In genomic region chr6:126823087-126823486, GRCm38 (mm10) we compare ENCODE assay signal across 25 mouse cellular contexts. TPM values are rescaled to one million over a fixed set of nuclear protein-coding genes. Genes with fewer than 3 reads are reported as not detected.
A peak's percentile ranks its signal among the peaks of the same experiment; 100 is the strongest.
DNase-seq lines count a peak whose midpoint lies in the region; ATAC-seq lines count a peak whose summit lies in the region.
"Had no signal": no experiment of that assay in that cellular context is flagged by ENCODE, and none has a peak within 500 bp of the region (broad histone marks: within the 10 kb centered on the region; RNA-seq: fewer than 3 reads in every experiment).

No protein-coding gene starts in this region.

- peaks cover 29% of the 10 kb centered on the region for H3K36me3 ChIP-seq in forebrain, embryonic 16.5 days (ENCODE audit: control insufficient read depth, insufficient read depth)
- H3K36me3 ChIP-seq in forebrain, embryonic 13.5 days (ENCODE audit: poor library complexity, severe bottlenecking): peaks cover 93% of the 10 kb centered on the region

- H3K4me2 ChIP-seq in forebrain, embryonic 16.5 days (ENCODE audit: low read length): no peak overlapping the region
- no peak overlapping the region for H3K4me2 ChIP-seq in forebrain, embryonic 13.5 days
- H3K4me2 ChIP-seq: limb, embryonic 15.5 days had no signal

- DNase-seq in left cerebral cortex, adult 9 months (ENCODE audit: low spot score in 2 of 2): peak; percentile 27 to 33
- DNase-seq in left cerebral cortex, postnatal 4 days: no peak
- DNase-seq in MN1 (ENCODE audit: low spot score): peak; percentile 43
- peak; percentile 26 to 67 for DNase-seq in left cerebral cortex, postnatal 14 days (ENCODE audit: low spot score in 2 of 2)
- no peak for DNase-seq in kidney, adult 8-10 months
- DNase-seq in kidney, postnatal 4 days: no peak
- DNase-seq: B cell, adult 2 months; cerebellum, adult 11-12 months; cerebellum, postnatal 36 days; gastrocnemius, adult 2 months; heart, adult 18-20 months; heart, postnatal 4 days; lung, postnatal 14 days; thymus, postnatal 4 days had no signal

- intact Hi-C loops in left cerebral cortex, postnatal 4 days (cut with DNase I): no loop called here
- intact Hi-C loops in left cerebral cortex, postnatal 14 days (cut with DNase I): no loop called here

- no peaks in the 10 kb centered on the region for H3K4me1 ChIP-seq in forebrain, embryonic 16.5 days (replicated peaks; ENCODE audit: control insufficient read depth, insufficient read depth, low read length)
- no peaks in the 10 kb centered on the region for H3K4me1 ChIP-seq in forebrain, embryonic 13.5 days
- H3K4me1 ChIP-seq: embryonic facial prominence, embryonic 10.5 days; limb, embryonic 15.5 days had no signal

- ATAC-seq in forebrain, embryonic 16.5 days: peak; percentile 74
- no peak for ATAC-seq in forebrain, embryonic 13.5 days
- ATAC-seq: hindbrain, embryonic 16.5 days; intestine, postnatal 0 days had no signal

- H3K9me3 ChIP-seq in forebrain, embryonic 16.5 days (ENCODE audit: control insufficient read depth, low read length): no peaks in the 10 kb centered on the region
- H3K9me3 ChIP-seq in forebrain, embryonic 13.5 days (replicated peaks): no peaks in the 10 kb centered on the region
- H3K9me3 ChIP-seq: embryonic facial prominence, embryonic 10.5 days; limb, embryonic 15.5 days; megakaryocyte, embryonic 14.5 days had no signal

- no peak overlapping the region for H3K27ac ChIP-seq in forebrain, embryonic 16.5 days (ENCODE audit: low read length)
- no peak overlapping the region for H3K27ac ChIP-seq in forebrain, embryonic 13.5 days
- H3K27ac ChIP-seq: embryonic facial prominence, embryonic 10.5 days; gastrocnemius, adult 2 months; kidney, postnatal 0 days; left cerebral cortex, adult 2 months; limb, embryonic 15.5 days had no signal

- H3K4me3 ChIP-seq in forebrain, embryonic 16.5 days (replicated peaks; ENCODE audit: low read length): no peak overlapping the region
- H3K4me3 ChIP-seq in forebrain, embryonic 13.5 days: no peak overlapping the region
- H3K4me3 ChIP-seq: embryonic facial prominence, embryonic 10.5 days; gastrocnemius, adult 2 months; left cerebral cortex, adult 2 months; limb, embryonic 15.5 days; megakaryocyte, embryonic 14.5 days had no signal

- no peak overlapping the region for H3K9ac ChIP-seq in forebrain, embryonic 16.5 days (replicated peaks; ENCODE audit: low read depth, low read length)
- H3K9ac ChIP-seq in forebrain, embryonic 13.5 days: no peak overlapping the region
- H3K9ac ChIP-seq: limb, embryonic 15.5 days had no signal

- no peaks in the 10 kb centered on the region for H3K27me3 ChIP-seq in forebrain, embryonic 16.5 days (replicated peaks; ENCODE audit: control insufficient read depth, insufficient read depth, low read length)
- H3K27me3 ChIP-seq in forebrain, embryonic 13.5 days: no peaks in the 10 kb centered on the region
- H3K27me3 ChIP-seq: limb, embryonic 15.5 days; megakaryocyte, embryonic 14.5 days had no signal

- WGBS in forebrain, embryonic 16.5 days: 76% methylated on average over 3 of the region's 3 CpGs
- WGBS in forebrain, embryonic 13.5 days: 90% methylated on average over 3 of the region's 3 CpGs

RNA-seq across cellular contexts. Expression of gene Ndufa9, which starts 25.8 kb away (rescaled TPM):
- polyA plus RNA-seq in forebrain, embryonic 16.5 days (2015; fragmentation: Nextera tagmentation; extraction: Ambion mirVana): 177 and 190 TPM in 2 replicates
- 193 and 203 TPM in 2 replicates for polyA plus RNA-seq in forebrain, embryonic 13.5 days (2015; fragmentation: Nextera tagmentation; extraction: Ambion mirVana)
- 100 to 1,000 TPM; 119 to 121 TPM for total RNA-seq in left cerebral cortex, postnatal 4 days (2021)
- 100 to 1,000 TPM; 163 to 166 TPM for total RNA-seq in left cerebral cortex, postnatal 14 days (2021)

RNA-seq across cellular contexts. Expression of gene Akap3, which starts 29.8 kb away (rescaled TPM):
- polyA plus RNA-seq in forebrain, embryonic 16.5 days (2015; fragmentation: Nextera tagmentation; extraction: Ambion mirVana): 0.06 TPM in 1 of 2 replicates, not detected in the other
- polyA plus RNA-seq in forebrain, embryonic 13.5 days (2015; fragmentation: Nextera tagmentation; extraction: Ambion mirVana): 0.05 TPM in 1 of 2 replicates, not detected in the other
- under 1 TPM; 0.12 to 0.30 TPM for total RNA-seq in left cerebral cortex, postnatal 4 days (2021)
- total RNA-seq in left cerebral cortex, postnatal 14 days (2021): under 1 TPM; 0.19 to 0.24 TPM
- total RNA-seq: gastrocnemius, adult 2 months; heart, adult 18-20 months; heart, postnatal 4 days had no signal
- polyA plus RNA-seq: heart, embryonic 14.5 days; intestine, postnatal 0 days; kidney, postnatal 0 days; limb, embryonic 15.5 days; liver, embryonic 16.5 days had no signal

Comparison
In these comparisons a context has a peak if more than half of its experiments do, and no peak if none do; other contexts are left out.
1. DNase-seq: peak in left cerebral cortex, adult 9 months (2 of 2), MN1 (single experiment) and left cerebral cortex, postnatal 14 days (2 of 2); none in left cerebral cortex, postnatal 4 days (single experiment), kidney, adult 8-10 months (0 of 2) and kidney, postnatal 4 days (0 of 2).